Mouse (Mus musculus) megakaryocyte progenitor cell, adult 5-6 weeks (primary cell): ENCODE measurements around the gene Syt17. TPM values are rescaled to one million over a fixed set of nuclear protein-coding genes. Genes with fewer than 3 reads are reported as not detected.
"Not testable (repeated sequence)": the region's sequence is repeated elsewhere in the genome, so short reads cannot be mapped to it uniquely, and the experiment has no call there.

Experiments
- ATAC-seq: replicated peaks from 2 replicates; pipeline ENCODE4 v1.8.0; 2016; ENCODE audit warnings: mild to moderate bottlenecking, moderate TSS enrichment, inconsistent platforms; ENCODE audit not compliant: poor library complexity
- total RNA-seq, 2 experiments: library from RNA; stranded (forward) in 1 of 2; stranded (reverse) in 1 of 2; fragments of 157-497, 149-512 nt in 1 of 2; fragments of 200-1000 nt in 1 of 2; gene quantifications; 2 replicates each; pipeline versions ENCODE4 v1.2.3 to v1.2.4; 2015 to 2017

Gene Syt17
- total RNA-seq, 2 experiments from 2014 or later, result not detected

DNA sequence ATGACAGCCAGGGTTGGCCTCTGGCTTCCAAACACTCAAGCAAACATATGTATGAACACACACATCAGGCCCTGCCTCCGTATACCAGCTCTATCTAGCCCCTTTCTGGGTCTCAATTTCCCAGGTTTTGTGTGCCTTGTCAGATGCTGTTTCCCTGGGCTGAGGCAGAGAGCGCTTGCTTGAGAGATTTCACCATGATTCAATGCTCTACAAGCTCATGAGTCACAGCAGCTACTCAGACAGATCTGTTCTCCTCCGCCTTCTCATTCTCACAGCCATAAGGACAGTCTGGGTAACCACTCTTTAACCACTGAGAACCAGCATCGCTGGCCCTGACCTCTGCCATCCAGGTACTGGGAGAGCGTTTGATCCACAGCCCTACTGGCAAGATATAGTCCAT is 57.3 kb downstream of the Syt17 start:
- ATAC-seq, result no peak

GRCm38 (mm10) chr7:118380996-118381395 is 67.0 kb downstream of the Syt17 start:
- ATAC-seq, result no peak

- ATAC-seq, result no peak
Measured at GRCm38 (mm10) chr7:118380056-118380455, 68.0 kb downstream of the Syt17 start.

DNA sequence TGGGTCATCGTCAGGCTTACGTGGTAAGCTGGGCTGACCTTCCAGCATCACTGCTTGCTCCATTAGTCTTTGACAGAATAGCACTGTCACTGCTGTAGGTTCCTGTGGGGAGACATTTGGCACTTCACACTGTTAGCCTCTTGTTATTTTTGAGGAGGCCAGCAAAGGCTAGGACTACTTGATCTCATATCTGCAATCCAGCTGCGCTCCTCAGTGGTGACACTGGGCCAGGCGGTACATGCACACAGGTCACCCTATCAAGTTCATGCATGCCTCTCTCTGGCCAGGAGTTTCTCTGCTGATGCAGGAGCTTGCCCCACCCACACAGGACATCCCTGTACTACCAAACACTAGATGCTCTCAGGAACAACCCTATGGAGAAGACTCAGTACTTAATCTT is 71.4 kb downstream of the Syt17 start:
- ATAC-seq, result no peak

GRCm38 (mm10) chr7:118375341-118375740 is 72.7 kb downstream of the Syt17 start:
- no peak for ATAC-seq

- ATAC-seq, result no peak
Measured at GRCm38 (mm10) chr7:118371361-118371760, 76.7 kb downstream of the Syt17 start.

DNA sequence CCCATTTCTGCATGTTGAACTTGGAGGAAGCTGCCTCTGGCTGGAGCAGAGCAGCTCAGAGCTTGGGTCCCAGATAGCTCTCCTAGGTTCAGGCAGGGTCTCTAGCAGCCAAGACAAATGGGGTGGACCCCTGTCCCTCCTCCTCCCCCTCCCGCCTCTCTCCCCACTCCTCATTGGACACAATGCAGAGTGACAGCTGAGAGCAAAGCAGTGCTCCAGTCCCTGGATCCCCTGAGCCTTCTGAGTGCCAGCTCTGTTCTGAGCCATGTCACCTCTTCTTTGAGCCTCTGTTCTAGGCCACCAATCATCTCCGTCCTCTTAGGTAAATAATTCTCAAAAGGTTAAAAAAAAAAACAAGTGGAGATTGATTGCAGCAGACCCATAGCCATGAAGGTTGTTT is 78.3 kb downstream of the Syt17 start:
- no peak for ATAC-seq

- ATAC-seq, result no peak
Measured at GRCm38 (mm10) chr7:118365902-118366301, 82.1 kb downstream of the Syt17 start.

DNA sequence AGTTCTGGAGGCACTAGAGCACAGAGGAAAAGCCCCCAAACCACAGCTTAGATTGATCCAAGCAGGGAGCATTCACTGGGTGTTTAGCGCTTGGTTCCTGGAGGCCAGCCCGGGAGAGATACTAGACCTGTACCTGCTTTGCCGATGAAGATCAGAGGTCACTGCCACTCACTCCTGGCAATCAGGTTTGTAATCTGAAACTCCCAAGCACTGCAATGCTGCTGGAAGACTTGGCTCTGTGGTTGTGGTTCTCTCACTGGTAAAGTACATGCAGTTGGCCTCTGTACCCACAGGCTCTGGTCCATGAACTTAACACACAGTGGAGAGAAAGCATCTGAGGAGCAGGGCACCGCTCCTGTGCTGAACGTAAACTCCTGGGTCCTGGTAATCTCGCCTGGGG is 82.8 kb downstream of the Syt17 start:
- ATAC-seq, result no peak

DNA sequence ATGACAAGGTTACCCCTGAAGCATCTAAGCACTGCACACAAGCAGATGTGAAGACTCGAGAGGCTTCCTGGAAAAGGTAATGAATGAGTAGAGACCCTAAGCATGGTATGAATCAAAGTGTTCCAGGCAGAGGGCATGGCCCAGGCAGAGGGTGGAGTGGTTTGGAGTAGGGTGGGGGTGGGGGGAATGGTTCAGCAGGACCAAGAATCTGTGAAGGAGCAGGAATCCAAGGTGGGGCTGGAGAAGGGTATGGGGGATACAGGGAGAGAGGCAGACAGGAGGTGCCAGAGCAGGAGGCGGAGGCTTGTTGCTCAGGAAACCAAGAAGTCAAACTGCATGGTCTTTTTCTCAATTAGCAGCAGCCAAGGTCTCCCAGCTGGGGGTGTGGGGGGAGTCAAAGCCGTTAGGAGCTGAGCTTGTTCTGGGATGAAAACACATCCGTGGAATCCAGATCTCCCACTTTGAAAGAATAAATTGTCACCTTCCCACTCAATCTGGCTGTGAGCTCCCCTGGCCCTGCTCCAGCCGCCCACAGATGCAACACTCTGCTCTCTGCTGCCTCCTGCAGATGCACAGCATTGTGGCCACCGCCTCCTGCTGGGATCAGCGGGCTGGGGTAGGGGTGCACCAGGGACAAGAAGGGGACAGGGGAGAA is 83.5 kb downstream of the Syt17 start:
- ATAC-seq, result no peak

DNA sequence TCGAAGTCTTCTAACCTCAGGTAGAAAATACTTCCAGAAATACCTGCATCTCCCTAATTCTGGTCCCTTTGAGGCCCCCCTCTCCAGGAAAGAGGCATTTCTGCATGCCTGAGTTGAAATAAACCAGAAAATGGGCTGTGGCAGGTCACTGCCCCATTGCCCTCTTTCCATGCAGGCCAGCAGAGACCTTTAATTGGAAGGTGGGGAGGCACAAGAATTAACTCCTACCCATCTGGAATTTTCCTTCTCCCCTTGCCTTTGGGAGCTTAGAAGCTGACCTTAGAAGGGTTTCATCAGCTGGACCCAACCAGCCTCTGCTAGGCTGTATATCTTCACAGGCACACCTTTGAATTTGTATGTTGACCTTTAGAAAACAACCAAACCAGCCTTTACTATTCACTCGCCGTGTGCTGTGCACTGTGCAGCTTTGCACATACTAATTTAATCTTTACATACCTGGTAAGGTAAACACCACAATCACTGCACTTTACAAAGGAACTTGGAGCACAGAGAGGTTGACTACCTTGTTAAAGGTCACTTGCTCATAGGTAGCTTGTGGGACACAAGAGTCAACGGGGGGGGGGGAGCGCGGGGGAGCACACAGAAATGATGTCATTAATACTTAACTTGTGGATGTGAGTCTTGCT is 84.3 kb downstream of the Syt17 start:
- no peak for ATAC-seq

DNA sequence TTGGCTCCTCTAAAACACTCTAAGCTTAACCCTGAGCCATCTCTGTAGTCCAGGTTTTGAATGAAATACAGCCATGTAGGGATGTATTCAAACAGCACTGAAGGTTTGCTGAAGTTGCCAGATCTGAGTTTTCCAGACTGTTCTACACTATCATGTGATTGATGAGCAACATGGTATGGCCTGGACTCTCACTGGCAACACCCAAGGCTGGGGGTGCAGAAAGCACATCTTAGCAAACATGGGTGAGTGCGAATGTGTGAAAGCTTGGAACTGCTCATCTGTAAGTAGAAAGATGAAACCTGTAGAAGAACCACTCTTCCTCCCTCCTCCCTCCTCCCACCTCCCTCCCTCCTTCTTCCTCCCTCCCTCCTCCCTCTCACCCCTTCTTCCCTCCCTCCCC is 85.1 kb downstream of the Syt17 start:
- no peak for ATAC-seq

DNA sequence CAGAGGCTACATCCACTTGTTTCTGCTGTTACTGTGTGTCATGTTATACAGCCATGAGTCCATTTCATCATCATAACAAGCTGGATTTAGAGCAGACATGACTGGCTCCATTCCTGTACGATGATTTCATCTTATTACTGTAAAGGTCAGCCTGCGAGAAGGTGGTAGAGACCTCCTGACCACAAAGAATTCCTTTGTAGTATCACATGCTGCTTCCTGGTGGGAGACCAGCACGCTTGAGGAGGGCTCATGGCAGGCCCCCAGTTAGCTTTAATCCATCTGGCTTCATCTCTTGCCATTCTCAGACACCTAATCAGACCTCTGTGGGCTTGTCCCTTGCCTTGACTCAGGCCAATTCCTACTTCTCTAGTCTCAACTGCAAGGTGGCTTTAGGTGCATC is 85.8 kb downstream of the Syt17 start:
- ATAC-seq, result no peak

- no peak for ATAC-seq
Measured at GRCm38 (mm10) chr7:118358977-118359376, 89.0 kb downstream of the Syt17 start.

- ATAC-seq, result not testable (repeated sequence)
Measured at GRCm38 (mm10) chr7:118356410-118357005, 91.5 kb downstream of the Syt17 start.

DNA sequence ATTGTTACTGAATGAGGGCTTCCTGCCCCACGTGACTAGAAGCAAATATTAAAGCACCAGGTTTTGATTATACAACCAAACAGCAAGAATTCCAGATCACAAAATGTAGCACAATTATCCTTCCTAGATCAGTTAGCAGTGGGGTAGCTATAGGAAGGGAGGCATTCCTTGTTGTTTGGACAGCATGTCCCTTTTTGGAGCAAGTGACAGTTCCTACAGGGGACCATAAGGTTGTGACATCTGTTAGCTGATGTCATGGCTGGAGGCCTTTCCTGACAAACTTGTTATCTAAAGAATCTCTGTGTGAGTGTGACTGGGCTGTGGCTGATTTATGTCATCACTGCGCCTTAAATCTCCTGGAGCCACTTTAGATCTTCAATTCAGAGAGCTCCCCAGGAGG is 97.2 kb downstream of the Syt17 start:
- ATAC-seq, result no peak

- ATAC-seq, result no peak
Measured at GRCm38 (mm10) chr7:118346943-118347342, 101.1 kb downstream of the Syt17 start.

GRCm38 (mm10) chr7:118346432-118346831 is 101.6 kb downstream of the Syt17 start:
- peak; percentile 68 for ATAC-seq

DNA sequence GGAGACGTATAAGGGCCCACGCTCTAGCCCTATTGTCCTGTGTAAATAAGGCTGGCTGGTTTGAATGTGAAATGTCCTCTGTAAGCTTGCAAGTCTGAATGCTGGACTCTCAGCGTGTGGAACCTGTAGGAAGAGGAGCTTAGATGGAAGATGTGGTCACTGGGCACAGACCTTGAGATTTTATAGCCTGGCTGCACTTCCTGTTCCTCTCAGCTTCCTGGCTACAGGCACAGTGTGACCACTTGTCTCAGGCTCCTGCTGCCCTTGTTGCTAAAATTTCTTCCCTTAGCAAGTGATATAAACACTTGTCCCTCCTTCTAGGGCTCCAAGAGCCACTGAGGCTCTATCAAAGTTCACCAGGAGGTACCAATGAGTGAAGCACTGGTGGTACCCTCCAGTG is 102.6 kb downstream of the Syt17 start:
- no peak for ATAC-seq

DNA sequence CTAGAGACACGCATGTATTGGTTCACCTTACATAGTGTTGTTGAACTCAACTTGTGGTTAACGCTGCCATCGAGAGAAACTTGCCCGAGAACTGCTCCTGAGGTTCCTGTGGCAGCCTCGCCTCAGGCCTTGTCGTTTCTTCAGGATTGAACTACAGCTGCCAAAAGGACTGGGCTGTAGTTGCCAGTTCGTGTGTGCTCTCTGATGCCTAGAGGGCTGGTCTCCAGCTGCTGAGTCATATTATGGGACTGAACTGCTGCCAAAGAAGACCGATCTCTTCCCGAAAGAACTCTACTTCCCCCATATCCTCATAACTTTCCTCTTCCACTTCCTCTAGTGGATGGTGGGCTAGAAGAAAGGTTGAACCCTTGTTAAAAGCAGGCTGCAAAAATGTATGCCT is 103.3 kb downstream of the Syt17 start:
- ATAC-seq, result no peak
